Mouse (Mus musculus) gastrocnemius, postnatal 10 days (tissue): ENCODE results near the gene Slc2a1. TPM values are rescaled to one million over a fixed set of nuclear protein-coding genes. Genes with fewer than 3 reads are reported as not detected.
A peak's percentile ranks its signal among the peaks of the same experiment; 100 is the strongest.

Source experiments
- DNase-seq: peaks from one replicate; pipeline ENCODE4 v3.0.0; 2021; ENCODE audit warnings: mixed read lengths
- total RNA-seq, 2 experiments: library from RNA; stranded (reverse); gene quantifications; 2 replicates each; pipeline ENCODE4 v1.2.3; 2021

Gene Slc2a1
- total RNA-seq, 2 experiments from 2014 or later: 5.2 to 5.4 TPM

DNA sequence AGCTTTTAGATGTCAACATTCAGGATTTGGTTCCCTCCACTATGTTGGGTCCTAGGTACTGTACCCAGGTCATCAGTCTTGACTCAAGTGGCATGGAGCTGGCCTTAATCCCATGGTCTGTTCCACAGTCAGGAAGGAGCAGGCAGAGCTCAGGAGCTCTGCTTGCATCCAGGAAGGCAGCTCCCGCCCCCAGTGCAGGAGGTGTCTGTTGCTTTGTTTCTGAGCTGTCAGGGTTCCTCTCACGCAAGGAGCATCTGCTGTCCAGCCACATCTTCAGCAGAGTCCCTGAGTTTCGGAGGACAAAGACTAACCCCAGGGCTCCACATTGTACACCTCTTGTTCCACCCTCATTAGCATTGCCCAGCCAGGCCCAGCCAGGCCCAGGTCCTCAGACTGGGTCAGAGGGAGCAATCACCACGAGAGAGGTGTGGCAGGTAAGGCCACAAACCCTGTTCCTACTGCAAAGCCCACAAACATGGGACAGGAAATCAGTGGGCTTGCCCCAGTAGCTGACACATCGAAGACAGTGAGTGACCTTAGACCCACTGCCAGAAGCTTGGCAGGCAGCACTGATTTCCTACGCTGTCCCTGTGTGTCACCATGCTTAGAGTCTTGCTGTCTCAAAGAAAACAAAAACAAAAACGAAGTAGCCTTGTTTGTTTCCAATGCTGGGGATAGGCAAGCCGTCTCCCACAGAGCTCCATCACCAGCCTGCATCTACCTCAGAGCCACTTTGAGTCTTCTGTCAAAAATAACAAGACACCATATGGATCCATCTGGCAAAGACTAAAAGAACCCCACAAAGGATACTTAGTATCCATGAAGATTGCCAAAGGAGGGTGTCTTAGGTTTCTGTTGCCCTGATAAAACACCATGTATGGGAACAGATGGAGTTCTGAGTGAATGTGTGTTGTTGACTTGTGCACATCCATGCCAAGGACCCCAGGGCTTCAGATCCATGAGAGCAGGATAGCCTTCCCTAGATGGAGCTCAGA is 10.0 kb upstream of the Slc2a1 start:
- no peak for DNase-seq

DNA sequence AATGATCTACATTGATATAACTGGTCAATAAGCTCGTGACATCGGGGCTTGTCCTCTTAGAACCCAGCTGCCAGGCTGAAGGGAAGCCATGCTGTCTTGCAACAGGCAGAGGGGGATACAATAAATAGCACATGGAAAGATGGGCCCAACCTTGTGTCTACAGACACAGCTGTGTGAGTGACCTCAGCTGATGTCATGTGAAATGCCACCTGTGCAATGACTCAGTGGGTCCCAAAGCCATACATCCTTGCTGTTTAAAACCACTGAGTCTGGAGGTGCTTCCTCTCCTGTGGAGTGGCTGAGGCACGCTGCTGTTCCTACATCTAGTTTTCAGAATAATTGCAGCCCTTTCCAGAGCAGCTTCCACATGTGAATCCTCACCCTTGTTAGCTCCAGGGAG is 7.1 kb upstream of the Slc2a1 start:
- no peak for DNase-seq

DNA sequence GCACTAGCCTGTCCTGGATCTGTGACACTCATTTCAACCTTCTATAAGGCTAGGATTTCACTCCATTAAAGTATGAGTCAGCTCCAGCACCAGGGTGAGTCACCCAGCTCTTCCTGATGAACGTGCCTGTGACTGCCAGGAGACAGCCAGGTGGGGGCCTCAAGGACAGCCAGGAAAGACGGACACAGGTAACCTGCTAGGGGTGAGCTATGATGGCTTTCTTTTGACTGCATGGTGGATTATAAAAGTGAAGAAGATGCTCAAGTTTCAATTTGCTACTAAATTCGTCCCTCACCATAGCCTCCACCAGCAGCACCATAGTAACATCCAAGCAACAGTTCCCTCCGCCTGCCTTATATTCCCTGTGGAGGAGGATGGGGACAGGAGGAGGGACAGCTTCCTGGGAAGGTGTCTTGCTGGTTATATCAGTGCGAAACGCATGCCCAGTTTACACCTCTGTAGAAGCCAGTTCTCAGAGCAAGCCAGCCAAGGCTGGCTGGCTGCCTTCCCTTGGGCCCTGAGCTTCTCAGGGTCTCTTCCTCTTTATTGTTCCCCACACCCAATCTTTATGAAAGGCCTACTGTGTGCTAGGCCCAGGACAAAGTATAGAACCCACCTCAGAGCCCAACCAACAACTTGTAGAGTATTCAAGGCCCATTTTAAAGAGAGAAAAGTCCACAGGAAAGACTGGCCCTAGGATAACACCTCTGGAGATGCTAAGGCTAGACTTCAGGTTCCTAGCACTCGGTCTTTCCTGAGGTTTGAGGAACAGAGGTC is 6.0 kb upstream of the Slc2a1 start:
- DNase-seq: no peak

DNA sequence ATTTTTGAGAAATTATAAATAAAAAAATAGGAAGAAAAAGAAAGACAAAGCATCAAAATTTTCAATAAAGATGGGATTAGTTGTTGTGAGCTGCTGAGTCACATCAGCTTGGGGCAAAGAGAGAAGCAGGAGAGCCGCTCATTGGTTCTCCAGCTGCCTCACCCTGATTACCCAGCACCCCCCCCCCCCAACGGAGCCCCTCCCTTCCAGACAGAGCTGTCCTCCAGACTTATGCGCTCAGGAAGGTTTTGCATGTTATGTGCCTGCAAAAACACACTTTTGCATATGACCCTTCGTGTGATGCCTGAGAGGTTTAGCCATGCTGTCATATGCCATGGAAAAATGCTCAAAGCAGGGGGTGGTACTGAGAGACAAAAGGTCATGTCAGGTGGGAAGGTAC is 3.7 kb upstream of the Slc2a1 start:
- DNase-seq: no peak

DNA sequence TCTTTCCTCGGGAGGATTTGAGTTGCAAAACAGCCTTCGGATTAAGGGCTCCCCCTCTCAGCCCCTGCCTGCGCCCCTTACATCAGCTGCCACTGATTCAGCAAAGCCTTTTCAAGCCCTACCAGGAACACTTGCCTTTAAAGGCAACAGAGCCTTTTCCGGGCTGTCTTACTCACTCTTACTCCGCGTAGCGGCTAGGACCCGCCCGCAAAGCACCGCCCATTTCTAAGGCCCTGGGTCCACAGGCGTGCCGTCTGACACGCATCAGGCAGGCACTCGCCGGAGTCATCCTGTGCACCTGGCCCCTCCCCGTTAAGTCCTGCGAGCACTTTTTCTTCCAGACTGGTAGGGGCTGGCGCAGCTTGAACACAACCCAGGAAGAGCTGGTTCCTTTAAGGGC is 2.8 kb upstream of the Slc2a1 start:
- peak; percentile 21 for DNase-seq

DNA sequence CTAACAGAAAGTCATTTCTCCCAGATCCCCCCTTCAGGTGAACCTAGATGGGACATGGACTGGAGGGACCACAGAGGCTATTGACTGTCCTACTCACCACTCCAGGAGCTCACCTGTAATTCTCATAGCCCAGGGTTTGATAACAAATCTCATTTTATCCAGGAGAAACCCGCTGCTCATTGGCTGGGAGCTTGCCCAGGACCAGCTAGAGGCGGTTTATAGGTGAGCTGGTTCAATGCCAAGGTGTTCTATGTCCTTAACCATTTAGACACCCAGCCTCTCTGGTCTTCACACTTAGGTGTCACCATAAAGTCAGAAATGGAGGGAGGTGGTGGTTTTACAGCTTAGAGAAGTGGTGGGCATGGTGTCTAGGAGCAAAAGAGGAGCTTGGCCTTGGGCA is 644 bp upstream of the Slc2a1 start:
- no peak for DNase-seq

DNA sequence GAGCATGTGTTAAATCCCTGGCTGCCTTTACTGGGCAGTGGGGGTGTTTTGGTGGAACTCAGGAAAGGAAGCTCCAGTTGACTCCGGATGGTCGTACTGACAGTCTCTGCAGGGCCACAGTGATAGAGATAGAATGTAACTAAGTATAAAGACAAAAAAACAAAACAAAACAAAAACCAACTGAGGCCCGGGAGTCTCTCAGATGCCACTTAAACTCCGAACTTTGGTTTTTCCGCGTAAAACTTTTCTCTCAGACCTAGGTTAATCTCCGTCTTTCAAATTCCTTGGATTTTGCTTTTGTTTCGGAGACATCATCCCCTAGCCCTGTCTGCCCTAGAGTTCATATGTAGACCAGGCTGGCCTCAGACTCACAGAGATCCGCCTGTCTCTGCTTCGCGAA is 1.1 kb downstream of the Slc2a1 start:
- DNase-seq: no peak

DNA sequence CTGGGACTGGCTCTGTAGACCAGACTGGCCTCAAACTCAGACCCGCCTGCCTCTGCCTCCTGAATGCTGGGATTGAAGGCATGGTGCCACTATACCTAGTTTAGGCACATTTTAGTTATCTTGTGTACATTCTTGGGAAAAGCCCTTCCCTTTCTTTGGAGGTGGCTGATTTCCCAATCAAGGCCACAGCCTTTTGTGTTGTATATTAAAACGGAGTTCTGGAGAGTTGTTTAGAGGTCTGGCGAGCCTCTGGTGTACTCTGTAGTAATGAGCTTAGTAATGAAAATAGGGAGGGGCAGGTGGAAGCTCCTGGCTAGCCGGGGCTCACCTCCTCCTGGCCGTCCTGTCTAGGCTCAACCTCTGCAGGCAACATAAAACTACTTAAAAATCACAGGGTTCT is 2.0 kb downstream of the Slc2a1 start:
- no peak for DNase-seq

DNA sequence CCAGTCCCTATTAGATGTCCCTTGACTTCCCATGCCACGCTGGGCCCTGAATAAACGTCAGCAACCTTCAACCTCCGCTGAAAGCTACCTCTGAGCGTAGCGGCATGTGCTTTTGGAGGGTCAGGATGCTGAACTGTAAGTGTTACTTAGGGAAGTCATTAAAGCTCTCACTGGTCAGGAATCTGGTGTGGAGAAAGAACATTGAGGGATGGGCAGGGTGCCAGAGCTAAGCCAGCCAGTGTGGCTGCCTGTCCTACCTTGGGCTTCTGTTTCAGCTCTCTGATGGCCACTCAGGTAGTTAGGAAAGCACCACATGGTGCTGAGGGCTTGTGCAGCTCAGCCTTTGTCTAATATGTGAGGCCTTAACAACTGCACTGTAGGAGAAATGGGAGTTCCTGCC is 2.9 kb downstream of the Slc2a1 start:
- no peak for DNase-seq

DNA sequence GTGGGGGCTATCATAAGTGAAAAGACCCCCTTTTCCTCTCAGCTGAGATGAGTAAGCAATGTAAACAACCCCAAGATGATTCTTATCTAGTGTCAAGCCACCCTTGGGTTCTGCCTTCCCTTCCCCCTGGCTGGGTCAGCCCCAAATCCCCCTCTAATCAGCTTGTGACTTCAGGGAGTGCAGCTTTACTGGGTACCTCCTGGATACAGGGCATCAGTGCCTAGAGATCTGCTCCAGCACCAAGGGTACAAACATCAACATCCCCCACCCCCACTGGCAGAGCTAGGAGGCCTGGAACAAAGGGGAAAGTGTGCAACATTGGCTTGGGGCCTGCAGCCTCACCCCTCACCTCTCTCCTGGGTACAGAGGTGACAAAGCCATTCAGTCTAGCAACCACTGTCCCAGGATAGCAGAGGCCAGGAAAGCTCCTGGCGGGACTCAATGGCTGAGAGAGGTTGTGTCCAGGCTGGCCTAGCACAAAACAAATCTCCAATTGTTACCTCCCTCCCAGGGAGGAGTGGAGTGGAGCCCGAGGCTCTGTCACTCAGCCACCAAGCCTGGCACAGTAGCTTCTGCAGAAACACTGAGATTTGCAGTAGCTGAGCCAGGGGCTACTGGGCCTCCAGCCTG is 3.9 kb downstream of the Slc2a1 start:
- DNase-seq: no peak

DNA sequence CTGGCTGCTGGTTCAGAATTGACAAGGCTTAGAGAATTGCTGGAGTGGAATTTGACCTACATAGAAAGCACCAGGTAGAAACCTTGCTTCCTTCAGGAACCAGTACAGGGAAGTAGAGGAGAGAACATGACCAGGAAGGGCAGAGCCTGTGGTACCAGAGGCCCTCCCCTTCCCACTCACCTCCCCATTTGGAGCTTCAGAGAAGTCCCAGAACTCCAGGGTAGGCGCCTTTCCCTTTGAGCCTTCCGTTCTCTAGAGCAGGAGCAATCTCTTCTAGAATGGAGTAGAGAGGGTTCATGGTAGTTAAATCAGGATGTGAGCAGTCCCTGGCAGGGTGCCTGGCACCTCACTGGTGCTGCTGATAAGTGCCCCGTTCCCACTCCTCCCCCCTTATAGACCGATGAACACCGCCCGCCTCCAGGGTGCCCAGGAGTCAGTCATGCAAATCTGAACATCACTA is 7.1 kb downstream of the Slc2a1 start:
- DNase-seq: no peak

DNA sequence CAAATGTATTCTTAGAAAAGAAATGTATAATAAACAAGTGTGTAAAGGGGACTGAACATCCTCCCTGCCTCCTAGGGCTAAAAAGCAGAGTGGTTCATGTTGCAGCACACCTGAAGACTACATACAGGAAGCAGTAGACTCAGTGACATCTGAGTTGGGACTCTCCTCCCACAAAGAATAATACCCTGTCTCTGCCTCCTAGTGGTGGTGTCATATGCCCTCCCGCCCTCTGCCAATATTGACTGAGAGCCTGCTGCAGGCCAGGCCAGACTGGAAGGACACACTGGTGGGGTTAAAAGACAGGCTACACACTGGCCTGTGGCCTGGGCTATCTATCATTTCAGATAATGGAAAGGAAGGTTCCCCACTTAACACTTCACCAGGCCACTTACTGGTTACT is 7.8 kb downstream of the Slc2a1 start:
- DNase-seq: no peak

DNA sequence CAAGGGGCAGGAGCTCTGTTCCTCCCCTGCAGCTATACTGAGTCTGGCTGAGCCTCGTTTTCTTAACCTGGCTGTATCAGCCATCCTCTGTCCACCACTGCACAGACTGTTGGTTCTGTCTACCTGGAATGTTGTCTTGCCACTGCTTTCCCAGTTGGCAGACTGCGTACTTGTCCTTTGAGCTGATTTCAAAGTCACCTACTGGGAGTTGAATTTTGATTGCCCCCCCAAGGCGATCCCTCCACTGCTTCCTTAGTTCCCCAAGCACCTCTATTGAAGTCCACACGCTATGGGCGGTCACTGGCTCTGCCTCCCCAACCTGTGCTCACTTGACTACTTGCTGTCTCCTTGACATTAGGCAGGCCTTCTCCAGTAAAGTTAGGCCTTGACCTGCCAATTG is 9.1 kb downstream of the Slc2a1 start:
- DNase-seq: no peak

DNA sequence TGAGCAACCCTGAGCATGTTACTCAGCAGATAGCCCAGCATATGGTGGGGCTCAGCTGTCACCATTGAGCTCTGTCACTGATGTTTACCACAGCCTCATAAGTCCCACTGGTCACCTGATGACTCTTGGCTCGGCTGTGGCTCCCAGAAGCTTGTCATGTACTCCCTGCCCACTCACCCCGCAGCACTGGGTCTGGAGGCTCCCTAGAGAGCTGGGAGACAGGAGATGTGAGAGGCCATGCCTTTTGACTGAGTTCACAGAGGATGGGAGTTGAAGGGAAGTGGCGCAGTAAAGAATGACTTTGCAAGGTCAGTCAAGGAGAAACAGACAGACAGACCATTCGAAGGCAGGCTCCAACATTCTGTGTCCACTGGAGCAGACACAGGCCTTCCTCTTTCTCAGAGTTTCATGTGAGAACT is 10.2 kb downstream of the Slc2a1 start:
- DNase-seq: no peak

DNA sequence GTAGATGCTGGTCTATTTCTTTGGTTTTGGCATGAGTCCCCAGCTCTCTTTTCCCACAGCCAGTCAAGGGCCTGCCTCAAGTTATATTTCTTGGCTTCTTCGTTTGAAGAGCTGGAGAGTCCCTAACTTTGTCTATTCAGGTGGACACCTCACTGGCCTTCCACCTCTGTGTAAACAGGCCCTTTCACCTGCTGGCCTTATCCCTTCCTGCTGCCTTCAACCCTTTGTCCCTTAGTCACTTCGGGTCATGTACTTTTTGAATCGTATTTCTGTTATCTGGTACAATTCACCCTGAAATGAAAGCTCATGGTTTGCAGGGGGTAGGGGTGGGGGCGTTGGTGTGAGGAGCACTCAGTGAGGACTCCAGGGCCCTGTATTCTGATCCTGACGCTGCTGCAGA is 10.8 kb downstream of the Slc2a1 start:
- no peak for DNase-seq

DNA sequence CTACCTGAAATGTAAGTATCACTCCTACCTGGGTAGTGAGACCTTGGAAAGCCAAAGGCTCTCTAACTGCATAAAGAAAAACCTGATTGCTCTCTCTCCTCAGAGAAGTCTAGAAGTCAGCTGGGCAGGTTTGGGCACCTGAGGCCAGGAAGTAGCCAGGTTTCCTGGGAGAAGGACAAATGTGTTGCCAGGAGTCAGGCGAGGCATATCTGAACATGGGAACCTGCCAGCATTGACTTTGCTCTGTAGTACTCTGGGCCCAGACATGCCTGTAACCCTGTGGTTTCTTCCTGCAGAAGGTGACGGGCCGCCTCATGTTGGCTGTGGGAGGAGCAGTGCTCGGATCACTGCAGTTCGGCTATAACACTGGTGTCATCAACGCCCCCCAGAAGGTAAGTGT is 11.6 kb downstream of the Slc2a1 start:
- DNase-seq: no peak

DNA sequence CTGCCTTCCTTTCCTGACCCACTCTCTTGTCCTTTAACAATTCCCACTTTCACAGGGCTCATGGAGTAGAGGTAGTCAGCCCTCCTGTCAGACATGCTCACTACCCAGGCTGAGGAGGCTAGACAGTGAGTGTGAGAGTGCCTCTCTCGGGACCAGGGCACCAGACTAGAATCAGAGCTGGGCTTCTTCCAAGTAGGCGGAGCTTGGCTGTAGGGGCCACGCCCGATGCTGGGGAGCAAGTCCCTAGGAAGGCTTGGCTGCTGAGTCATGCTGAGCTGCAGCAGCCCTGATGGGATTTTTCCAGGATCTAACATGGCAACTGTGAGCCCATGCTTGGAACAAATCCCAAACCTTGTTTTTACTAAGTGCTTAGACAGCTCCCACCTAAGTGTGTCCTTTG is 12.7 kb downstream of the Slc2a1 start:
- DNase-seq: peak; percentile 70

DNA sequence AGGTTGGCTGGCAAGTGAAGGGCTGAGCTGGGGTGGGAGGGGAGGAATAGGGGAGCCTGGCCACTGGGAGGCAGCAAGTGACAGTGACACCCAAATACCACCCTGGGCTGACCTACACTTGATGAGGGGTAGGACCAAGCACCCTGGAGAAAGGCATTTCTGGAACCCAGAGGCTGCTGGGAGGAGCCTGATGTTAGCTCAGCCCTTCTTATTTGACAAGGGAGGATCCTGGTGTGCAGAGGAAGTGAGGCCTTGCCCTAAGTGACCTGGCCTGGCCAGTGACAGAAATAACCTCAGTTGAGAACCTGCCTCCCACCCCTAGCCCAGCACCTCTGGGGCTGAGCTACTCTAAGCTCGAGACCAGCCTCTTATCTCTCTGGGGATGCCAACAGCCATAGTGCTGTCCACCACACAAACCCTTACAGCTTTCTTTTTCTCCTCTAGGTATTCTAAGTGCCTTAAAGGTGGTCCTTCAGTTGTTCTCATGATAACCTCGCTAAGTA is 16.3 kb downstream of the Slc2a1 start:
- no peak for DNase-seq

DNA sequence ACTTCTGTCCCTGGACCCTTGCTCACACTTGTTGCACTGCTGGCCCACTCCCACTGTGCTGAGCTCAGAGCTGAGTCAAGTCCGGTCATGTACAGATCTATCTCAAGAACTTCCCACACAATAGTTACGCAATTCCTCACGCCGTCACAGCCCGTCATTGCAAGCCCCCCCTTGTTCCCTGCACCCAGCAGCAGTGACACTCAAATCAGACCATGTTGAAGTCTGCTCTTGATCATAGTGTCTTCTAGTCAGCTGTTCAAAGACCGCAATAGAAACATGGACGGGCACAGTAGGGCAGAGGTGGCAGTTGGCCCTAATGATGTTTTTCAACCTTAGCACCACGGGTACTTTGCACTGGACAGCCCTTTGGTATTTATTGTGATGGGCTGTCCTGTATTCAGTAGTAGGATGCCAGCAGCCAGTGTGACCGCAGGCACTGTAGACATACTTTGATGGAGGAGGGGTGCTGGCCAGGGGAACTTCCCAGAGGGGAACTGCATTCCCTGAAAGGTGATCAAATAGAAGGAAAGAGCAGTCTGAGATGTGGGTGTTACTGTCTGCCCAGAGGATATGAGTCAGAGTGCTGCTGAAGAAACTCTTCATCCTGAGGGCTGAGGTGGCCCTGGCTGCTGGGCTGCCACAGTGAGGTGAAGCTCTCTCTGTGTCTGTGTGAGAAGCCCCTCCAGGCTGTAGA is 17.2 kb downstream of the Slc2a1 start:
- DNase-seq: no peak

DNA sequence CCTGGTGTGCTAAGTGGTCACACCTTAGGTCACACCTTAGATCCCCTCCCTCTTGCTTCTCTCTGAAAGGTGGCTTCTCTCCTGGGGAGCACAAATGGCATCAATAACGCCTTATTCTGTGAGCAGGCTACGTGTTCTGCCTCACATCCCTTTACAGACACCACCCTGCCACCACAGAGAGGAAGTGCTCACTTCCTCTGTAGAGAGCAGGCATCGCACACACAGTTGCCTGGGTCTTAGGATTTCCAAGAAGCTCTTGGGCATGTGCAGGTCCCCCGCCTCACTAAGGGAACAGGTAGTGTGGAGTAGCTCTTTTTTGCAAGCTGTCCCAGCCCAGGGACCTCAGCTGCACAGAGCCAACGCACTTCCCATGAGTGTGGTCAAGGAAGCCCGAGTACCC is 18.7 kb downstream of the Slc2a1 start:
- DNase-seq: no peak

DNA sequence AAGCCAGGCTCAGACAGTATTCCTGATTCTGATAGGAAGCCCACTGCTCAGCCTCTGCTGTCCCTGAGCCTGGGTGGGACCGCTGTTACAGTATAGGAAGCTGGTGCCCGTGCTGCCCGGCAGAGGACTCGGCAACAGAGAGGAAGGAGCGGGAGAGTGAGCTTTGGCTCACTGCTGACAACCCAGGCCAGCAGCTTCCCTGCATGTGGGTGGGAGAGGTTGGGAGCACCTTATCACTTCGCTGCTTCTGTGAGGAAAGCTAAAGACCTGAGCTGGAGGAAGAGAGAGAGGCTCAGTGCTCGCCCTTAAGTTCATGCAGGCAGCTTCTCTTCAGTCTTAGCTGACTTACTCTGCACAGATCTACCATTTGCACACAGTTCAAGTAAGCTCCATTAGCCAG is 20.0 kb downstream of the Slc2a1 start:
- no peak for DNase-seq

DNA sequence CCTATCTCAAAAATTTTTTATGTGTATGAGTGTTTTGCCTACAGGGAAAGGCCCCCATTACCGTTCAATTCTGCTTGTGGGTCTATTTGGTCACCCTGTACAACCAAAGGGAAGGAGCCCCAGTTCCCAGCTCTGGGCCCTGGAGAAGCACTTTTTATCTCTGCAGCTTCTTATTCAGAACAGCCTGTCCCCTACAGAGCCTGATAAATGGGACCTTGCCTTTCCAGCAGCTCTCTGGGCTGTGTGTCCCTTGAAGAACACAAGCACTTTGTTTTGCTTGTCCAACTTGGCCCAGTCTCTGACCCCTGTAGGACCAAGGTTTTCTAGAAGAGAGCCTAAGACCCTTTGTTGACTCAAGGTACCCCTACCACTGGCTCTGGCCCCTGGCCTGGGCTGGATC is 20.6 kb downstream of the Slc2a1 start:
- no peak for DNase-seq
